Mouse (Mus musculus): Measurements from ENCODE around the gene C130050O18Rik.
"Not testable (repeated sequence)": the region's sequence is repeated elsewhere in the genome, so short reads cannot be mapped to it uniquely, and the experiment has no call there.

C130050O18Rik gene

GRCm38 (mm10) chr5:139379771-139380384 is 25.2 kb upstream of the C130050O18Rik start:
- in situ Hi-C loops (cut with MboI, MseI), result no loop called here

- in situ Hi-C loops (cut with MboI, MseI), result no loop called here
Measured at GRCm38 (mm10) chr5:139380385-139381248, 24.5 kb upstream of the C130050O18Rik start.

- in situ Hi-C loops (cut with MboI, MseI), result no loop called here
Measured at GRCm38 (mm10) chr5:139381586-139382513, 23.2 kb upstream of the C130050O18Rik start.

- in situ Hi-C loops (cut with MboI, MseI), result no loop called here
Measured at GRCm38 (mm10) chr5:139382760-139383159, 22.3 kb upstream of the C130050O18Rik start.

- in situ Hi-C loops (cut with MboI, MseI), result no loop called here
Measured at GRCm38 (mm10) chr5:139383234-139383633, 21.8 kb upstream of the C130050O18Rik start.

GRCm38 (mm10) chr5:139384531-139384930 is 20.5 kb upstream of the C130050O18Rik start:
- in situ Hi-C loops (cut with MboI, MseI), result no loop called here

- in situ Hi-C loops (cut with MboI, MseI), result no loop called here
Measured at GRCm38 (mm10) chr5:139386047-139386446, 19.0 kb upstream of the C130050O18Rik start.

GRCm38 (mm10) chr5:139387329-139388194 is 17.5 kb upstream of the C130050O18Rik start:
- in situ Hi-C loops (cut with MboI, MseI), result no loop called here

- in situ Hi-C loops (cut with MboI, MseI), result no loop called here
Measured at GRCm38 (mm10) chr5:139388195-139388570, 16.9 kb upstream of the C130050O18Rik start.

GRCm38 (mm10) chr5:139388694-139389675 is 16.1 kb upstream of the C130050O18Rik start:
- in situ Hi-C loops (cut with MboI, MseI), result no loop called here

GRCm38 (mm10) chr5:139389676-139390061 is 15.4 kb upstream of the C130050O18Rik start:
- in situ Hi-C loops (cut with MboI, MseI), result no loop called here

GRCm38 (mm10) chr5:139390324-139391119 is 14.6 kb upstream of the C130050O18Rik start:
- in situ Hi-C loops (cut with MboI, MseI), result not testable (repeated sequence)

GRCm38 (mm10) chr5:139391309-139391990 is 13.6 kb upstream of the C130050O18Rik start:
- in situ Hi-C loops (cut with MboI, MseI), result no loop called here

GRCm38 (mm10) chr5:139392219-139393196 is 12.6 kb upstream of the C130050O18Rik start:
- in situ Hi-C loops (cut with MboI, MseI), result no loop called here

- in situ Hi-C loops (cut with MboI, MseI), result no loop called here
Measured at GRCm38 (mm10) chr5:139393197-139393588, 11.9 kb upstream of the C130050O18Rik start.

- in situ Hi-C loops (cut with MboI, MseI), result no loop called here
Measured at GRCm38 (mm10) chr5:139394399-139394798, 10.7 kb upstream of the C130050O18Rik start.

GRCm38 (mm10) chr5:139395528-139395927 is 9.6 kb upstream of the C130050O18Rik start:
- in situ Hi-C loops (cut with MboI, MseI), result no loop called here

Data from T-helper 2 cell (primary cell).